Mouse (Mus musculus) megakaryocyte, embryonic 14.5 days (primary cell): Measurements from ENCODE around the gene Ppp1r3g. TPM values are rescaled to one million over a fixed set of nuclear protein-coding genes. Genes with fewer than 3 reads are reported as not detected.

ENCODE experiments used
- H3K27me3 ChIP-seq: replicated peaks from 2 replicates; pipeline ENCODE3; 2012; ENCODE audit warnings: inconsistent platforms
- H3K36me3 ChIP-seq: replicated peaks from 2 replicates; pipeline ENCODE3; 2012; ENCODE audit warnings: low read length, inconsistent platforms, mixed read lengths
- H3K4me1 ChIP-seq: 2 replicates; pipeline ENCODE4 v1.6.1; 2012; ENCODE audit warnings: inconsistent platforms
- H3K4me3 ChIP-seq: replicated peaks from 2 replicates; pipeline ENCODE3; 2012; ENCODE audit warnings: moderate library complexity, mild to moderate bottlenecking, inconsistent platforms
- H3K9me3 ChIP-seq: 2 replicates; pipeline ENCODE4 v1.6.1; 2012; ENCODE audit warnings: inconsistent platforms
- FLI1 ChIP-seq: IDR thresholded peaks from 2 replicates; pipeline ENCODE4 v1.6.1; 2012; ENCODE audit warnings: low read length, inconsistent platforms, mixed read lengths
- GATA1 ChIP-seq: IDR thresholded peaks from 3 replicates; pipeline ENCODE4 v1.6.1; 2012; ENCODE audit warnings: mixed read lengths, low read length, inconsistent platforms, borderline replicate concordance
- polyA plus RNA-seq: library from polyadenylated mRNA; stranded (reverse); fragments of >175 nt; gene quantifications from 2 replicates; pipeline ENCODE4 v1.2.3, GENCODE M21; 2012; ENCODE audit warnings: low replicate concordance; ENCODE audit not compliant: insufficient read depth

Gene Ppp1r3g
- polyA plus RNA-seq = 0.31 TPM in 1 of 2 replicates, not detected in the other

- no peak within 1 kb of the TSS for H3K4me3 ChIP-seq
- H3K4me1 ChIP-seq = no peaks in the 10 kb centered on the region
- no peaks in the 10 kb centered on the region for H3K36me3 ChIP-seq
- H3K27me3 ChIP-seq = no peaks in the 10 kb centered on the region
- TF ChIP-seq GATA1 (no peak), FLI1 (no peak)
- H3K9me3 ChIP-seq = no peaks in the 10 kb centered on the region
Observed at GRCm38 (mm10) chr13:35958539-35958938, at the start of gene Ppp1r3g. TSS of gene Ppp1r3g (plus strand) at chr13:35958839.

- Histone ChIP-seq H3K4me3 (no peak overlapping the region), H3K9me3 (peaks cover 17% of the 10 kb centered on the region), H3K4me1 (peaks cover 5% of the 10 kb centered on the region; the same call in 1 of the 2 replicates), H3K27me3 (no peaks in the 10 kb centered on the region), H3K36me3 (no peaks in the 10 kb centered on the region)
- TF ChIP-seq GATA1 (no peak), FLI1 (no peak)
Observed at GRCm38 (mm10) chr13:35911476-35911875, 47.2 kb upstream of the Ppp1r3g start.

GRCm38 (mm10) chr13:35937991-35938390, 20.6 kb upstream of the Ppp1r3g start:
- Histone ChIP-seq H3K9me3 (peaks cover 12% of the 10 kb centered on the region), H3K36me3 (no peaks in the 10 kb centered on the region), H3K27me3 (peaks cover 18% of the 10 kb centered on the region), H3K4me1 (no peaks in the 10 kb centered on the region), H3K4me3 (no peak overlapping the region)
- TF ChIP-seq GATA1 = no peak
- no peak for TF ChIP-seq FLI1

GRCm38 (mm10) chr13:35939871-35940665, 18.6 kb upstream of the Ppp1r3g start:
- no peak overlapping the region for H3K4me3 ChIP-seq
- TF ChIP-seq FLI1 (no peak), GATA1 (no peak)

GRCm38 (mm10) chr13:35940934-35941333, 17.7 kb upstream of the Ppp1r3g start:
- H3K36me3 ChIP-seq = no peaks in the 10 kb centered on the region
- 0 out of 2 replicates have a peak, but pooled peaks cover 3% of the 10 kb centered on the region for H3K9me3 ChIP-seq
- H3K4me3 ChIP-seq = no peak overlapping the region
- H3K4me1 ChIP-seq = no peaks in the 10 kb centered on the region
- TF ChIP-seq GATA1 (no peak), FLI1 (no peak)
- peaks cover 32% of the 10 kb centered on the region for H3K27me3 ChIP-seq

More at GRCm38 (mm10) chr13:35939871-35940665, 18.6 kb upstream of the Ppp1r3g start:
- H3K9me3 ChIP-seq = peaks cover 5% of the 10 kb centered on the region
- no peaks in the 10 kb centered on the region for H3K36me3 ChIP-seq
- no peaks in the 10 kb centered on the region for H3K4me1 ChIP-seq
- peaks cover 28% of the 10 kb centered on the region for H3K27me3 ChIP-seq

GRCm38 (mm10) chr13:35946659-35947353, 11.8 kb upstream of the Ppp1r3g start:
- H3K9me3 ChIP-seq = peaks cover 20% of the 10 kb centered on the region
- peaks cover 17% of the 10 kb centered on the region for H3K4me1 ChIP-seq
- no peaks in the 10 kb centered on the region for H3K36me3 ChIP-seq
- no peak overlapping the region for H3K4me3 ChIP-seq
- no peak for TF ChIP-seq FLI1
- no peak for TF ChIP-seq GATA1
- H3K27me3 ChIP-seq = peaks cover 46% of the 10 kb centered on the region

GRCm38 (mm10) chr13:35947354-35948000, 11.2 kb upstream of the Ppp1r3g start:
- TF ChIP-seq FLI1 (no peak), GATA1 (no peak)
- no peaks in the 10 kb centered on the region for H3K36me3 ChIP-seq

GRCm38 (mm10) chr13:35949814-35950455, 8.7 kb upstream of the Ppp1r3g start:
- H3K36me3 ChIP-seq = no peaks in the 10 kb centered on the region
- peaks cover 17% of the 10 kb centered on the region for H3K4me1 ChIP-seq
- no peak overlapping the region for H3K4me3 ChIP-seq
- TF ChIP-seq GATA1 (no peak), FLI1 (no peak)
- H3K9me3 ChIP-seq = peaks cover 31% of the 10 kb centered on the region
- H3K27me3 ChIP-seq = peaks cover 30% of the 10 kb centered on the region

More at GRCm38 (mm10) chr13:35947354-35948000, 11.2 kb upstream of the Ppp1r3g start:
- Histone ChIP-seq H3K27me3 (peaks cover 43% of the 10 kb centered on the region), H3K4me3 (no peak overlapping the region), H3K9me3 (peaks cover 27% of the 10 kb centered on the region), H3K4me1 (peaks cover 17% of the 10 kb centered on the region)

GRCm38 (mm10) chr13:35959391-35960067, 890 bp downstream of the Ppp1r3g start:
- TF ChIP-seq FLI1 (no peak), GATA1 (no peak)
- Histone ChIP-seq H3K36me3 (no peaks in the 10 kb centered on the region), H3K4me1 (no peaks in the 10 kb centered on the region), H3K27me3 (no peaks in the 10 kb centered on the region), H3K4me3 (no peak overlapping the region), H3K9me3 (no peaks in the 10 kb centered on the region)
